In genomic region chr13:41627277-41627916, GRCm38 (mm10) we compare ENCODE assay signal across 24 mouse cellular contexts. TPM values are rescaled to one million over a fixed set of nuclear protein-coding genes. Genes with fewer than 3 reads are reported as not detected.
A peak's percentile ranks its signal among the peaks of the same experiment; 100 is the strongest.
DNase-seq lines count a peak whose midpoint lies in the region; ATAC-seq lines count a peak whose summit lies in the region.
"Had no signal": no experiment of that assay in that cellular context is flagged by ENCODE, and none has a peak within 500 bp of the region (broad histone marks: within the 10 kb centered on the region; RNA-seq: fewer than 3 reads in every experiment).

No protein-coding gene starts in this region.

- H3K4me2 ChIP-seq in embryonic facial prominence, embryonic 14.5 days (ENCODE audit: low read depth, low read length): no peak overlapping the region
- H3K4me2 ChIP-seq in hindbrain, embryonic 13.5 days: no peak overlapping the region
- no peak overlapping the region for H3K4me2 ChIP-seq in hindbrain, embryonic 12.5 days (replicated peaks)
- H3K4me2 ChIP-seq in midbrain, embryonic 15.5 days: no peak overlapping the region
- no peak overlapping the region for H3K4me2 ChIP-seq in midbrain, embryonic 16.5 days (ENCODE audit: low read length)
- H3K4me2 ChIP-seq in neural tube, embryonic 15.5 days: no peak overlapping the region
- H3K4me2 ChIP-seq: heart, embryonic 12.5 days; limb, embryonic 13.5 days; liver, embryonic 12.5 days had no signal

- H3K9ac ChIP-seq in embryonic facial prominence, embryonic 14.5 days (ENCODE audit: low read depth, low read length): no peak overlapping the region
- H3K9ac ChIP-seq in hindbrain, embryonic 13.5 days: peak overlapping the region; percentile 43; the same call in 1 of the 2 replicates
- no peak overlapping the region for H3K9ac ChIP-seq in hindbrain, embryonic 12.5 days
- no peak overlapping the region for H3K9ac ChIP-seq in midbrain, embryonic 15.5 days
- H3K9ac ChIP-seq in midbrain, embryonic 16.5 days (ENCODE audit: low read depth, low read length): no peak overlapping the region
- H3K9ac ChIP-seq in neural tube, embryonic 15.5 days (replicated peaks): no peak overlapping the region
- H3K9ac ChIP-seq: heart, embryonic 12.5 days; limb, embryonic 13.5 days; liver, embryonic 12.5 days had no signal

- H3K9me3 ChIP-seq in embryonic facial prominence, embryonic 14.5 days (ENCODE audit: control insufficient read depth, low read length): no peaks in the 10 kb centered on the region
- H3K9me3 ChIP-seq in embryonic facial prominence, embryonic 10.5 days: no peaks in the 10 kb centered on the region
- H3K9me3 ChIP-seq in hindbrain, embryonic 13.5 days: no peaks in the 10 kb centered on the region
- no peaks in the 10 kb centered on the region for H3K9me3 ChIP-seq in hindbrain, embryonic 12.5 days (replicated peaks)
- H3K9me3 ChIP-seq in midbrain, embryonic 15.5 days: no peaks in the 10 kb centered on the region
- H3K9me3 ChIP-seq in midbrain, embryonic 16.5 days (replicated peaks; ENCODE audit: control insufficient read depth, low read length, poor library complexity, severe bottlenecking): no peaks in the 10 kb centered on the region
- no peaks in the 10 kb centered on the region for H3K9me3 ChIP-seq in neural tube, embryonic 15.5 days (replicated peaks)
- H3K9me3 ChIP-seq: forebrain, embryonic 10.5 days; heart, embryonic 12.5 days; limb, embryonic 13.5 days; liver, embryonic 12.5 days had no signal

- H3K27ac ChIP-seq in embryonic facial prominence, embryonic 14.5 days (replicated peaks; ENCODE audit: low read depth, low read length): no peak overlapping the region
- H3K27ac ChIP-seq in embryonic facial prominence, embryonic 10.5 days (replicated peaks): no peak overlapping the region
- H3K27ac ChIP-seq in hindbrain, embryonic 13.5 days: peak overlapping the region; percentile 62
- H3K27ac ChIP-seq in hindbrain, embryonic 12.5 days: no peak overlapping the region
- 0 out of 2 replicates have a peak overlapping the region, but pooled peaks have one; percentile 27 for H3K27ac ChIP-seq in midbrain, embryonic 15.5 days
- no peak overlapping the region for H3K27ac ChIP-seq in midbrain, embryonic 16.5 days (ENCODE audit: low read length)
- peak overlapping the region; percentile 45; the same call in 1 of the 2 replicates for H3K27ac ChIP-seq in neural tube, embryonic 15.5 days (replicated peaks)
- H3K27ac ChIP-seq: forebrain, embryonic 10.5 days; limb, embryonic 13.5 days; liver, embryonic 12.5 days had no signal

- H3K4me3 ChIP-seq in embryonic facial prominence, embryonic 14.5 days (ENCODE audit: low read depth, low read length): no peak overlapping the region
- no peak overlapping the region for H3K4me3 ChIP-seq in embryonic facial prominence, embryonic 10.5 days
- no peak overlapping the region for H3K4me3 ChIP-seq in hindbrain, embryonic 13.5 days
- no peak overlapping the region for H3K4me3 ChIP-seq in hindbrain, embryonic 12.5 days
- H3K4me3 ChIP-seq in midbrain, embryonic 15.5 days: no peak overlapping the region
- H3K4me3 ChIP-seq in midbrain, embryonic 16.5 days (ENCODE audit: low read depth, low read length): no peak overlapping the region
- H3K4me3 ChIP-seq in neural tube, embryonic 15.5 days (replicated peaks): no peak overlapping the region
- H3K4me3 ChIP-seq: forebrain, embryonic 10.5 days; heart, embryonic 12.5 days; limb, embryonic 13.5 days; liver, embryonic 12.5 days had no signal

- 0 out of 2 replicates have a peak, but pooled peaks cover 8% of the 10 kb centered on the region for H3K4me1 ChIP-seq in embryonic facial prominence, embryonic 14.5 days (ENCODE audit: control insufficient read depth, insufficient read depth, low read length)
- H3K4me1 ChIP-seq in embryonic facial prominence, embryonic 10.5 days: peaks cover 8% of the 10 kb centered on the region
- H3K4me1 ChIP-seq in hindbrain, embryonic 13.5 days (replicated peaks): peaks cover 17% of the 10 kb centered on the region
- H3K4me1 ChIP-seq in hindbrain, embryonic 12.5 days: peaks cover 10% of the 10 kb centered on the region; the same call in 1 of the 2 replicates
- H3K4me1 ChIP-seq in midbrain, embryonic 15.5 days: peaks cover 8% of the 10 kb centered on the region; the same call in 1 of the 2 replicates
- H3K4me1 ChIP-seq in midbrain, embryonic 16.5 days (ENCODE audit: control insufficient read depth, insufficient read depth, low read length): peaks cover 11% of the 10 kb centered on the region
- peaks cover 14% of the 10 kb centered on the region for H3K4me1 ChIP-seq in neural tube, embryonic 15.5 days
- H3K4me1 ChIP-seq: forebrain, embryonic 10.5 days had no signal

- H3K27me3 ChIP-seq in embryonic facial prominence, embryonic 14.5 days (replicated peaks; ENCODE audit: control insufficient read depth, insufficient read depth, low read length): no peaks in the 10 kb centered on the region
- H3K27me3 ChIP-seq in embryonic facial prominence, embryonic 10.5 days (replicated peaks; ENCODE audit: low read depth, poor library complexity, severe bottlenecking): no peaks in the 10 kb centered on the region
- H3K27me3 ChIP-seq in hindbrain, embryonic 13.5 days: no peaks in the 10 kb centered on the region
- no peaks in the 10 kb centered on the region for H3K27me3 ChIP-seq in hindbrain, embryonic 12.5 days
- H3K27me3 ChIP-seq in midbrain, embryonic 15.5 days (replicated peaks): no peaks in the 10 kb centered on the region
- no peaks in the 10 kb centered on the region for H3K27me3 ChIP-seq in midbrain, embryonic 16.5 days (ENCODE audit: control insufficient read depth, insufficient read depth, low read depth, low read length)
- no peaks in the 10 kb centered on the region for H3K27me3 ChIP-seq in neural tube, embryonic 15.5 days (replicated peaks)
- H3K27me3 ChIP-seq: heart, embryonic 12.5 days; limb, embryonic 13.5 days; liver, embryonic 12.5 days had no signal

- peak; percentile 14 for DNase-seq in embryonic facial prominence, embryonic 14.5 days (ENCODE audit: low spot score)
- no peak for DNase-seq in embryonic facial prominence, embryonic 10.5 days (ENCODE audit: low spot score)
- DNase-seq: adrenal gland, postnatal 14 days; cerebellum, adult 9-10 months; gastrocnemius, postnatal 14 days; heart, postnatal 14 days; kidney, adult 11 months; kidney, postnatal 36 days; layer of hippocampus, adult 9-11 months; lung, adult 18-20 months; lung, postnatal 10 days; midbrain, embryonic 14.5 days; right cerebral cortex, postnatal 14 days; spleen, adult 18-20 months had no signal

- H3K36me3 ChIP-seq in embryonic facial prominence, embryonic 14.5 days (ENCODE audit: control insufficient read depth, insufficient read depth, low read length): no peaks in the 10 kb centered on the region
- H3K36me3 ChIP-seq in embryonic facial prominence, embryonic 10.5 days (replicated peaks): no peaks in the 10 kb centered on the region
- peaks cover 8% of the 10 kb centered on the region for H3K36me3 ChIP-seq in hindbrain, embryonic 13.5 days
- H3K36me3 ChIP-seq in hindbrain, embryonic 12.5 days: peaks cover 6% of the 10 kb centered on the region; the same call in 1 of the 2 replicates
- H3K36me3 ChIP-seq in midbrain, embryonic 15.5 days (replicated peaks): 0 out of 2 replicates have a peak, but pooled peaks cover 3% of the 10 kb centered on the region
- H3K36me3 ChIP-seq in midbrain, embryonic 16.5 days (ENCODE audit: control insufficient read depth, insufficient read depth, low read length): no peaks in the 10 kb centered on the region
- H3K36me3 ChIP-seq in neural tube, embryonic 15.5 days: peaks cover 2% of the 10 kb centered on the region; the same call in 1 of the 2 replicates
- H3K36me3 ChIP-seq: limb, embryonic 13.5 days had no signal

- ATAC-seq in embryonic facial prominence, embryonic 14.5 days (ENCODE audit: low read depth): peak; percentile 71
- no peak for ATAC-seq in hindbrain, embryonic 13.5 days (ENCODE audit: low FRiP score)
- ATAC-seq in hindbrain, embryonic 12.5 days (ENCODE audit: low FRiP score): no peak
- no peak; the same call in 1 of the 2 replicates for ATAC-seq in midbrain, embryonic 15.5 days (replicated peaks)
- no peak for ATAC-seq in midbrain, embryonic 16.5 days
- no peak for ATAC-seq in neural tube, embryonic 15.5 days (ENCODE audit: low FRiP score)
- ATAC-seq in megakaryocyte-erythroid progenitor cell, adult 5-6 weeks (replicated peaks; ENCODE audit: low FRiP score, low TSS enrichment, poor library complexity, severe bottlenecking): no peak
- ATAC-seq: liver, embryonic 12.5 days had no signal

- WGBS in embryonic facial prominence, embryonic 14.5 days: 46% methylated on average over 3 of the region's 3 CpGs
- 66% methylated on average over 3 of the region's 3 CpGs for WGBS in embryonic facial prominence, embryonic 10.5 days
- WGBS in hindbrain, embryonic 13.5 days: 48% methylated on average over 3 of the region's 3 CpGs
- 56% methylated on average over 3 of the region's 3 CpGs for WGBS in hindbrain, embryonic 12.5 days
- WGBS in midbrain, embryonic 15.5 days: 57% methylated on average over 3 of the region's 3 CpGs
- WGBS in midbrain, embryonic 16.5 days: 47% methylated on average over 3 of the region's 3 CpGs
- 36% methylated on average over 3 of the region's 3 CpGs for WGBS in neural tube, embryonic 15.5 days

RNA-seq across cellular contexts. Expression of gene Tmem170b, which starts 21.7 kb away (rescaled TPM):
- polyA plus RNA-seq in embryonic facial prominence, embryonic 14.5 days (2014; fragmentation: Nextera tagmentation; extraction: Ambion mirVana): 14.9 and 15.8 TPM in 2 replicates
- polyA plus RNA-seq in embryonic facial prominence, embryonic 10.5 days (2016; fragmentation: Nextera tagmentation; extraction: Ambion mirVana): 9.9 and 10.2 TPM in 2 replicates
- polyA plus RNA-seq in hindbrain, embryonic 13.5 days (2015; fragmentation: Nextera tagmentation; extraction: Ambion mirVana): 37.8 and 37.9 TPM in 2 replicates
- 26.1 and 26.2 TPM in 2 replicates for polyA plus RNA-seq in hindbrain, embryonic 12.5 days (2016; fragmentation: Nextera tagmentation; extraction: Ambion mirVana)
- 48.7 and 51.5 TPM in 2 replicates for polyA plus RNA-seq in midbrain, embryonic 15.5 days (2015; fragmentation: Nextera tagmentation; extraction: Ambion mirVana)
- polyA plus RNA-seq in midbrain, embryonic 16.5 days (2015; fragmentation: Nextera tagmentation; extraction: Ambion mirVana): 52.2 and 56.4 TPM in 2 replicates
- polyA plus RNA-seq in neural tube, embryonic 15.5 days (2015; fragmentation: Nextera tagmentation; extraction: Ambion mirVana): 34.1 and 38.0 TPM in 2 replicates
- 10.9 and 16.2 TPM in 2 replicates for total RNA-seq in megakaryocyte-erythroid progenitor cell, adult 5-6 weeks (2014; fragmentation: Nextera tagmentation)
- 10.0 and 10.3 TPM in 2 replicates for total RNA-seq in megakaryocyte-erythroid progenitor cell, adult 5-6 weeks (2017)

Comparison
In these comparisons a context has a peak if more than half of its experiments do, and no peak if none do; other contexts are left out.
1. H3K27ac ChIP-seq: peak in hindbrain, embryonic 13.5 days (single experiment), midbrain, embryonic 15.5 days (single experiment) and neural tube, embryonic 15.5 days (single experiment); none in embryonic facial prominence, embryonic 14.5 days (single experiment), embryonic facial prominence, embryonic 10.5 days (single experiment), hindbrain, embryonic 12.5 days (single experiment) and midbrain, embryonic 16.5 days (single experiment).